ENCODE assay signal across 15 mouse cellular contexts in genomic region chr12:34722831-34723490, GRCm38 (mm10).
DNase-seq lines count a peak whose midpoint lies in the region; ATAC-seq and TF ChIP-seq lines count a peak whose summit lies in the region.
"Had no signal": no experiment of that assay in that cellular context is flagged by ENCODE, and none has a peak within 500 bp of the region (broad histone marks: within the 10 kb centered on the region; RNA-seq: fewer than 3 reads in every experiment).

No protein-coding gene starts in this region.

- H3K27ac ChIP-seq in lung, postnatal 0 days (ENCODE audit: low read length) = no peak overlapping the region; the same call in 1 of the 2 replicates
- 0 out of 2 replicates have a peak overlapping the region, but pooled peaks have one; percentile 54 for H3K27ac ChIP-seq in brown adipose tissue, adult 24 weeks (replicated peaks; ENCODE audit: low read depth, low read length)
- H3K27ac ChIP-seq in liver, adult 2 months (replicated peaks; ENCODE audit: insufficient read depth, low read depth, low read length) = no peak overlapping the region
- H3K27ac ChIP-seq in forebrain, embryonic 12.5 days = no peak overlapping the region
- H3K27ac ChIP-seq in hindbrain, postnatal 0 days = no peak overlapping the region
- H3K27ac ChIP-seq: hindbrain, embryonic 14.5 days; liver, embryonic 13.5 days had no signal

- no peaks in the 10 kb centered on the region for H3K36me3 ChIP-seq in lung, postnatal 0 days (ENCODE audit: insufficient read depth, low read length)
- H3K36me3 ChIP-seq in liver, adult 2 months (ENCODE audit: control insufficient read depth, insufficient read depth, low read length) = no peaks in the 10 kb centered on the region
- no peaks in the 10 kb centered on the region for H3K36me3 ChIP-seq in forebrain, embryonic 12.5 days (replicated peaks)
- H3K36me3 ChIP-seq in hindbrain, postnatal 0 days (ENCODE audit: insufficient read depth, low read length) = no peaks in the 10 kb centered on the region
- H3K36me3 ChIP-seq: liver, embryonic 13.5 days had no signal

- no peaks in the 10 kb centered on the region for H3K9me3 ChIP-seq in lung, postnatal 0 days (ENCODE audit: low read length)
- H3K9me3 ChIP-seq in forebrain, embryonic 12.5 days = no peaks in the 10 kb centered on the region
- H3K9me3 ChIP-seq in hindbrain, postnatal 0 days (ENCODE audit: low read length) = no peaks in the 10 kb centered on the region
- H3K9me3 ChIP-seq: liver, embryonic 13.5 days had no signal

- ATAC-seq in lung, postnatal 0 days = peak; percentile 52
- ATAC-seq in forebrain, embryonic 12.5 days (ENCODE audit: low FRiP score) = no peak
- no peak for ATAC-seq in hindbrain, postnatal 0 days
- ATAC-seq: forebrain, embryonic 16.5 days; Patski had no signal

- no peaks in the 10 kb centered on the region for H3K27me3 ChIP-seq in lung, postnatal 0 days (replicated peaks; ENCODE audit: insufficient read depth, low read length)
- H3K27me3 ChIP-seq in liver, adult 2 months (ENCODE audit: control insufficient read depth, insufficient read depth, low read length) = no peaks in the 10 kb centered on the region
- H3K27me3 ChIP-seq in forebrain, embryonic 12.5 days = no peaks in the 10 kb centered on the region
- no peaks in the 10 kb centered on the region for H3K27me3 ChIP-seq in hindbrain, postnatal 0 days (ENCODE audit: insufficient read depth, low read length)
- H3K27me3 ChIP-seq: liver, embryonic 13.5 days had no signal

- no peak for TF ChIP-seq POLR2A in liver, adult 2 months (IDR thresholded peaks at IDR 0.05; ENCODE audit: extremely low read depth, insufficient read depth, low read length)

- H3K4me2 ChIP-seq in lung, postnatal 0 days (replicated peaks; ENCODE audit: low read depth, low read length) = 0 out of 2 replicates have a peak overlapping the region, but pooled peaks have one; percentile 11
- no peak overlapping the region for H3K4me2 ChIP-seq in forebrain, embryonic 12.5 days
- H3K4me2 ChIP-seq in hindbrain, postnatal 0 days (ENCODE audit: low read depth, low read length) = no peak overlapping the region
- H3K4me2 ChIP-seq: hindbrain, embryonic 14.5 days; liver, embryonic 13.5 days had no signal

- peak; percentile 50 for DNase-seq in lung, postnatal 0 days (ENCODE audit: low spot score)
- no peak for DNase-seq in lung, postnatal 4 days
- peak; percentile 16 for DNase-seq in liver, adult 2 months (ENCODE audit: extremely low read depth, low read depth, low spot score)
- DNase-seq in monocyte, adult 2 months (ENCODE audit: low read depth in 1 of 2, low spot score in 2 of 2) = peak; percentile 12 to 27
- no peak for DNase-seq in gastrocnemius, postnatal 25 days
- no peak for DNase-seq in hindbrain, postnatal 0 days (ENCODE audit: low spot score)
- DNase-seq: adrenal gland, postnatal 10 days; kidney, adult 8-10 months; liver, embryonic 13.5 days; right cerebral cortex, postnatal 14 days had no signal

- H3K4me3 ChIP-seq in lung, postnatal 0 days (ENCODE audit: low read depth, low read length) = no peak overlapping the region
- H3K4me3 ChIP-seq in brown adipose tissue, adult 24 weeks (ENCODE audit: insufficient read depth, low read depth, low read length) = no peak overlapping the region
- H3K4me3 ChIP-seq in liver, adult 2 months (ENCODE audit: insufficient read depth, low read depth, low read length) = no peak overlapping the region
- no peak overlapping the region for H3K4me3 ChIP-seq in forebrain, embryonic 12.5 days (replicated peaks)
- no peak overlapping the region for H3K4me3 ChIP-seq in hindbrain, postnatal 0 days (ENCODE audit: low read length)
- H3K4me3 ChIP-seq: liver, embryonic 13.5 days had no signal

- no peak for TF ChIP-seq EP300 in lung, postnatal 0 days (IDR thresholded peaks at IDR 0.05)

- WGBS in lung, postnatal 0 days = 20% methylated on average over 7 of the region's 7 CpGs
- WGBS in liver, adult 2 months = 66% methylated on average over 7 of the region's 7 CpGs
- 87% methylated on average over 7 of the region's 7 CpGs for WGBS in forebrain, embryonic 12.5 days
- WGBS in hindbrain, postnatal 0 days = 85% methylated on average over 7 of the region's 7 CpGs

- H3K79me2 ChIP-seq in liver, adult 2 months (ENCODE audit: control insufficient read depth, insufficient read depth, low read length) = no peaks in the 10 kb centered on the region

- peaks cover 3% of the 10 kb centered on the region; the same call in 1 of the 2 replicates for H3K4me1 ChIP-seq in lung, postnatal 0 days (ENCODE audit: insufficient read depth, low read depth, low read length)
- H3K4me1 ChIP-seq in brown adipose tissue, adult 24 weeks (ENCODE audit: control insufficient read depth, insufficient read depth, insufficient read length, low read length) = no peaks in the 10 kb centered on the region
- peaks cover 7% of the 10 kb centered on the region; the same call in 1 of the 2 replicates for H3K4me1 ChIP-seq in liver, adult 2 months (ENCODE audit: control insufficient read depth, insufficient read depth, low read length)
- H3K4me1 ChIP-seq in forebrain, embryonic 12.5 days = 0 out of 2 replicates have a peak, but pooled peaks cover 3% of the 10 kb centered on the region
- H3K4me1 ChIP-seq in hindbrain, postnatal 0 days (ENCODE audit: insufficient read depth, low read length) = no peaks in the 10 kb centered on the region
- H3K4me1 ChIP-seq: liver, embryonic 13.5 days had no signal

- TF ChIP-seq CTCF in lung, postnatal 0 days (IDR thresholded peaks at IDR 0.05) = no peak
- no peak for TF ChIP-seq CTCF in liver, adult 2 months (IDR thresholded peaks at IDR 0.05; ENCODE audit: low read depth, low read length)
- no peak for TF ChIP-seq CTCF in hindbrain, postnatal 0 days (IDR thresholded peaks at IDR 0.05; ENCODE audit: low read depth)

- H3K9ac ChIP-seq in lung, postnatal 0 days (replicated peaks; ENCODE audit: low read depth) = no peak overlapping the region
- no peak overlapping the region for H3K9ac ChIP-seq in liver, adult 2 months (ENCODE audit: low read depth, low read length)
- H3K9ac ChIP-seq in forebrain, embryonic 12.5 days = no peak overlapping the region
- H3K9ac ChIP-seq in hindbrain, postnatal 0 days (replicated peaks; ENCODE audit: low read length) = no peak overlapping the region
- H3K9ac ChIP-seq: hindbrain, embryonic 14.5 days; liver, embryonic 13.5 days had no signal

Comparison
In these comparisons a context has a peak if more than half of its experiments do, and no peak if none do; other contexts are left out.
1. DNase-seq: peak in lung, postnatal 0 days (single experiment), liver, adult 2 months (single experiment) and monocyte, adult 2 months (2 of 2); none in lung, postnatal 4 days (0 of 2), gastrocnemius, postnatal 25 days (single experiment) and hindbrain, postnatal 0 days (single experiment).